Mouse (Mus musculus) heart, embryonic 10.5 days (tissue): ENCODE measurements around the gene Enpp7. TPM values are rescaled to one million over a fixed set of nuclear protein-coding genes. Genes with fewer than 3 reads are reported as not detected.
A peak's percentile ranks its signal among the peaks of the same experiment; 100 is the strongest.

Experiments used
- DNase-seq: peaks from one replicate; pipeline ENCODE4 v3.0.0-alpha.2; 2017; ENCODE audit warnings: low spot score
- H3K27ac ChIP-seq: fragments of 300-500 bp; sonication (generic); 2 replicates; pipeline ENCODE4 v1.5.1; 2016; ENCODE audit warnings: mild to moderate bottlenecking
- H3K27me3 ChIP-seq: fragments of 300-500 bp; sonication (generic); 2 replicates; pipeline ENCODE4 v1.6.1; 2016; ENCODE audit warnings: mild to moderate bottlenecking; ENCODE audit not compliant: poor library complexity, insufficient read depth, severe bottlenecking
- H3K36me3 ChIP-seq: fragments of 300-500 bp; sonication (generic); 2 replicates; pipeline ENCODE4 v1.6.1; 2016; ENCODE audit warnings: mild to moderate bottlenecking, moderate library complexity
- H3K4me1 ChIP-seq: fragments of 300-500 bp; sonication (generic); 2 replicates; pipeline ENCODE4 v1.6.1; 2016; ENCODE audit warnings: mild to moderate bottlenecking
- H3K4me3 ChIP-seq: fragments of 300-500 bp; sonication (generic); 2 replicates; pipeline ENCODE4 v1.5.1; 2016; ENCODE audit warnings: mild to moderate bottlenecking, moderate library complexity
- H3K9me3 ChIP-seq: fragments of 300-500 bp; sonication (generic); 2 replicates; pipeline ENCODE4 v1.6.1; 2016; ENCODE audit warnings: mild to moderate bottlenecking, moderate library complexity
- WGBS: fragments of 180-500 bp; shearing (Covaris S2); methylation state at CpG from one replicate; pipeline ENCODE4 v1.1.7; 2016; 5-methylcytosine and 5-hydroxymethylcytosine counted together
- polyA plus RNA-seq: library from polyadenylated mRNA; unstranded; fragments of >200 nt; fragmentation: Nextera tagmentation; extraction: Ambion mirVana; gene quantifications from 2 replicates; pipeline ENCODE4 v1.2.1, GENCODE M21; 2016

Enpp7 gene
- polyA plus RNA-seq, 1 experiment from 2014 or later = not detected

DNA sequence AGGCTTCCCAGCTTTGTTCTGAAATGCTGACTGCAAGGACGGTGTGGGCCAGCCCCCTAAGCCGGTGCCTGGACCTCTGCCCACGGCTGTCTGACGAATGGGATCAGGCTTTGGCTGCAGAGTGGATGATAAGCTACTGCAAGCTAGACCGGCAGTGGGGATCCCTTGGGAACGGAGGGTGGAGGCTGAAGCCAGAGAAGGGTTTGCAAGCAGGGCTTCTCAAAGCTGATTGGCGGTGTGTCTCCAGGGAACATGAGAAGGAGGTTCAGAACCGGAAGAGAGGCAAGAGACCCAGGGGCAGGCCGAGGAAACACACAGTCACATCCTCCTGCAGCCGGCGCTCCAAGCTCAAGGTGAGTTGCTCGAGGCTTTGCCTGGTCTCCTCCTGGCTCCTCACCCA, 38.2 kb downstream of the Enpp7 start:
- Histone ChIP-seq H3K9me3 (no peaks in the 10 kb centered on the region), H3K27ac (peak overlapping the region; percentile 42), H3K4me3 (peak overlapping the region; percentile 27), H3K36me3 (peaks cover 56% of the 10 kb centered on the region), H3K27me3 (peaks cover 7% of the 10 kb centered on the region), H3K4me1 (peaks cover 49% of the 10 kb centered on the region)
- no peak for DNase-seq
- 41% methylated on average over 12 of the region's 12 CpGs for WGBS

DNA sequence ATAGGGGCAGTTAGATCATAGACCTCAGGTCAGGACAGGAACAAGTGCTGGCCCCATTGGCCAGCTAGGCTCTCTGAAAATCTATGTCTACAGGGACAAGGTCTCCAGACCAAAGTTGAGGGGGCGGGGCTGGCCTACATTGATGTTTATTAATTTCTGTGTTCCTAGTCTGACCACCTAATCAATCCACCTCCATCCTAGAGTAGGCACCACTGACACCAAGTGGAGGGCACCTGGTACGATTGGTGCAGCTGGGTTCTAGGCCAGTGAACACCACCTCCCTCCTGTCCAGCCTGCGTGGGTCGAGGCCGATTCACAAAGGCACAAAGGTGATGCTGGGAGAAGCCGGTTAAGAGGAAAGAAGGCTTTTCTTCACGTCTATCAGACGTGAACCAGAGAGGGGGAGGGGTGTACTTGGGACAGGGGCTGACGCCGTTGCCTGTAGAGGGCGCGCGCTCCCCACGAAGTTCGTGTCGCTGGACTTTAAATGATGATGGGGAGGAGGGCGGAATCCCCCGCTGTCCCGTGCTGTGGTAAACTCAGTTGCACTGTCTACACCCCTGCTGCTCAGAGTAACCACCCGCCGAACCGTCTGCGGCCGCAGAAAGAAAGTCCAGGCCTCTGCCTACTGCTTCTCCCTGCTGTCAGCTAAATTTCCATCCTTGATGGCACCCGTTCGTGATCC, 46.0 kb downstream of the Enpp7 start:
- Histone ChIP-seq H3K4me3 (peak overlapping the region; percentile 47), H3K9me3 (no peaks in the 10 kb centered on the region), H3K27ac (no peak overlapping the region), H3K4me1 (peaks cover 40% of the 10 kb centered on the region), H3K36me3 (peaks cover 28% of the 10 kb centered on the region), H3K27me3 (peaks cover 61% of the 10 kb centered on the region)
- 1% methylated on average over 26 of the region's 26 CpGs for WGBS
- DNase-seq = no peak

DNA sequence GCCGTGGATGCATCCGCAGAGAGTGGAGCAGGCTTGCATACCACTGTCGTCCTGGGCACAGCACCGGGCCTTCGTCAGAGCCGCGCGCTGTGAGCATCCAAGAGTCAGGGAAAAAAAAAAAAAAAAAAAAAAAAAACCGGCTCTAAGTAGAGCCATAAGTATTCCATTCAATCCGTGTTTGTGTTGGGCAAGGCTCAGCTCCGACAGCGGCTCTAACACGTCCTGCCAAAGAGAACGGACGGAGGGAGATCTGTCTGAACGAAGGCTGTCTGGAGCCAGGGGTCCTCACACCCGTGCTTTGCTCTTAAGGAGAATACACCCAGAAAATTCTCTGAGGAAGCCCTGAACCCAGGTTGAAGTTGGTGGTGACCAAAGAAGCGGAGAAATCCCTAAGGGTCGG, 46.6 kb downstream of the Enpp7 start:
- no peaks in the 10 kb centered on the region for H3K9me3 ChIP-seq
- peaks cover 67% of the 10 kb centered on the region for H3K27me3 ChIP-seq
- H3K4me3 ChIP-seq = peak overlapping the region; percentile 47
- WGBS = 2% methylated on average over 19 of the region's 19 CpGs
- DNase-seq = no peak
- peaks cover 24% of the 10 kb centered on the region for H3K36me3 ChIP-seq
- H3K4me1 ChIP-seq = peaks cover 46% of the 10 kb centered on the region
- H3K27ac ChIP-seq = no peak overlapping the region

DNA sequence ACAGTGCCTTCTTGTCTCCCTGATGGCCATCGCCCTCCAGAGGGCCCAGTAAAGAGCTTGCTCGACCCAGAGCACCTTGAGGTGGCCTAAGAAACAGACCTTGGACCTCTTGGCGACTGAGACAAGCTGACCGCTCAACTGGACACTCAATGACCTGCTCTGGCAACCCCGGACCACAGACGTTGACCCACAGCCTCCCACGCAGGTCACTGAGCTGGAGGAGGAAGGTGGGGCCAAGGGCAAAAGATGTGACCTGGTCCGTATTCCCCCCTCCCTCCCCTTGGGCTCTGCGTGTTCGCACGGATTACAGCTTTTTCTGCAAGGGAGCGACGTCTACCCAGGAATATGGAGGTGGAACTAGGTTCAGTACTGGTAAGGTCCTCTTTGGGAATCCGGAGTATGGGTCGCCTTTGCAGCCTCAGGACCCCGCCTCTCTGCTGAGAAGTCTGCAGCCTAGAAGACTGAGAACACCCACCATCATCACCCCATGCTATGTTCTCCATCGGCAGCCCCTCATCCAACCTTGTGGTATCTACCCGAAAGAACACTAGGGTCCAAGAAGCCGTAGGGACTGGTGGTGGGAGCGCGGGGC, 47.2 kb downstream of the Enpp7 start:
- Histone ChIP-seq H3K9me3 (no peaks in the 10 kb centered on the region), H3K27me3 (peaks cover 71% of the 10 kb centered on the region), H3K36me3 (peaks cover 19% of the 10 kb centered on the region), H3K27ac (no peak overlapping the region), H3K4me3 (peak overlapping the region; percentile 47), H3K4me1 (peaks cover 52% of the 10 kb centered on the region)
- DNase-seq = no peak
- WGBS = 1% methylated on average over 21 of the region's 21 CpGs

DNA sequence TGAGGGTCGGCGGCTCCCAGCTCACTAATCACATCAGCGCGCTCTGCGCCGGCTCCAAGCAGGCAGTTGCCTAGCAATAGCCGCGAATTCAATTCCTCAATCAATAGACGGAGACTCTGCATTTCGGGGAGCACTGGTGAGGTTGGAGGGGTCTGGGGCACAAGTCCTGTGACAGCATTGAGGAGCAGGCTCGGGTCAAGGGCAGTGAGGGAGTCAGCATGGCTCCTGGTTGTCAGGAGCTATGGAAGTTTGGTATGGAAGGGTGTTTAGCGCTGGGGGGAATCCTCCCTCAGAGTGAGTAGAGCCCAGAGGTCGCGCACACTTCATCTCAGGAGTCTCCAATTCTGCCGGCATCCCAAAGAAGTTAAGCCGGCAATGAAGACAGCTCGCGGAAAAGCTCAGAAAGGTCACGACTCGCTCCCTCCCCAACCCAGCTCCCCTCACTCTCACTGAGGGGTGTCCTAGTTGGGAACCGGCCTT, 47.7 kb downstream of the Enpp7 start:
- peaks cover 13% of the 10 kb centered on the region for H3K36me3 ChIP-seq
- peaks cover 71% of the 10 kb centered on the region for H3K27me3 ChIP-seq
- H3K4me3 ChIP-seq = peak overlapping the region; percentile 47; the same call in 1 of the 2 replicates
- no peak for DNase-seq
- H3K27ac ChIP-seq = peak overlapping the region; percentile 11; the same call in 1 of the 2 replicates
- H3K9me3 ChIP-seq = no peaks in the 10 kb centered on the region
- H3K4me1 ChIP-seq = peaks cover 57% of the 10 kb centered on the region
- WGBS = 2% methylated on average over 21 of the region's 21 CpGs

DNA sequence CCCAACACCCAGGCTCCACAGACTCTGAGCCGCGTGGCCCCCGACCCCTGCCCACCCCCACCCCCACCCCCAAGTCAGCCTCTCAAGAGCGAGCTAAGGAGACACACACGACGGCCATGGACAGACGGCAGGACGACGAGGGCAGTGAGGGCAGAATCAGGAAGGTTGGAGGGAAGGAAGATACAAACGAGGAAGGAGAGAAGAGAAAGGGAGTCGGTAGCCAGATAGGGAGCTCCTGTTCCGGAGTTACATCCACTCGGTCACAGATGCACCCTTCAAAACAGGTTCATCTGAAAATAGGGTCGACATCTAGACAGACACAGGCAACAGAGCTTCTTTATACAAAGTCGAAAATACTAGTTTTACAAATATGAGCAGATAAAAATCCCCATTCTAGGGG, 48.5 kb downstream of the Enpp7 start:
- DNase-seq = no peak
- peaks cover 10% of the 10 kb centered on the region for H3K36me3 ChIP-seq
- peaks cover 62% of the 10 kb centered on the region for H3K4me1 ChIP-seq
- H3K4me3 ChIP-seq = peak overlapping the region; percentile 65; the same call in 1 of the 2 replicates
- no peaks in the 10 kb centered on the region for H3K9me3 ChIP-seq
- under 1% methylated on average over 15 of the region's 15 CpGs for WGBS
- H3K27me3 ChIP-seq = peaks cover 74% of the 10 kb centered on the region
- H3K27ac ChIP-seq = no peak overlapping the region

DNA sequence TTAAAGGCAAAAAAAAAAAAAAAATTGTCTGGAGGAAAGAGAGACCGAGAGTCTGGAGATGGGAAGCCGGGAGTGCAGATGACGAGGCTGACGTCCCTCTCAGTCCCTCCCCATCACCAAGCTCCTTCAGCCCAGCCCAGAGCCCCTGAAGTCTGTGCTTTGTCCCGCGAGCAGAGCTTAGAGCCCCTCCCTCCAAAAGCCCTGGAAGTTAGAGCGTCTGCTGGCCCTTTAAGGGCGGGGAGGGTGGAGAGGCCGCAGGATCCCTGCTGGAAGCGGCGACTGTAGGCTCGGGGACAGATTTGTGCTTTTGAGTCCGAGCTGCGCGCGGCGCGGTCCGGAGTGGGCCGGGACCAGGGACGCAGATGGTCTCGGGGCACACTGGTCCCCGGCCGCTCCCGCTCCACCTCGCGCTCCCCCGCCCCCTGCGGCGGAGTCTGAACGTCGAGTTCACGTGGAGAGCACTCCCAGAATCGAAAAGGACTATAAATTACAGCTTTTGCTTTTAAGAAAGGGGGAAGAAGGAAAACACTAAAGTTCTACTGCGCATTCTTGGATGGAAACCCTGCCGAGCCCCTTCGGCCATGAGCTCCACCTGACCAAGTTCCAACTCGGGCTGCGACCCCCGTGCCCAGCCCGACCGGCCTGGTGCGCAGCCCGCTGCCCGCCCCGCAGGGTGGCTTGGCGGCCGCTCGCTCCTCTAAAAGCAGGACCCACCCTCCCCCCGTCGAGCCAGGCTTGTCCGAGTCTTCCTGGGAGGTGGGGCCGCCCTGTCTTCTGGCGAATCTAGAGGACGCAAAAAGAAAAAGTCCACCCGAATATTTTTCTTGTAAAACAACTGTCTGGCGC, 49.2 kb downstream of the Enpp7 start:
- Histone ChIP-seq H3K27ac (peak overlapping the region; percentile 65), H3K27me3 (peaks cover 81% of the 10 kb centered on the region), H3K4me1 (peaks cover 69% of the 10 kb centered on the region), H3K4me3 (peak overlapping the region; percentile 65), H3K9me3 (no peaks in the 10 kb centered on the region), H3K36me3 (peaks cover 10% of the 10 kb centered on the region)
- WGBS = 1% methylated on average over 57 of the region's 57 CpGs
- DNase-seq = no peak

DNA sequence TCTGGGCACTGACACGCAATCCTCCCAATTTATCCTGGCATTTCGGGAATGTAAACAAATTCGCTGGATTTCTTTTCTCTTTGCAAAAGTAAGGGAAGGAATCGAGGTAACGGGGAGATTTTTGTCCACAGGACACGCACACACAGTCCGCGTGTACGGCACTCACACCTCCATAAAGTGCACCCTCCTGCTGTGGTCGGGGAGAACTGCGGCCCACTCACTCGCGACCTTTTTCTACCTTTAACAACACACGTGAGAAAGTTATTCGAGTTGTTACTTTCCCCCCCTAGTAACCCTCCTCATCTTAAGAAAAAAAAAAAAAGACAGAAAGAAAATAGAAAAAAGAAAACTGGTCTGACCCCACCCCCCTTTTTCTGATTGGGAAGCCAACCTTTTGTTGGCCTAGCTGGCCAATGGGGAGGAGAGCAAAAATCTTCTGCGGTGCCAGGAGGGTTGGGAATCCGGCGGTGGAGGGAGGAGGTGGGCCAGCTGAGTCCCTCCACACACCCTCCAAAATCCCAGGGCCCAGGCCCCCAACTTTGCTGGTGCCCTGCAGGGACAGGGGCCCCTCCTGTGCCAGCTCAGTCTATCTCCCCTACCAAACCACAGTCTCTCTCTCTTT, 49.9 kb downstream of the Enpp7 start:
- Histone ChIP-seq H3K4me3 (peak overlapping the region; percentile 65), H3K9me3 (no peaks in the 10 kb centered on the region), H3K27me3 (peaks cover 88% of the 10 kb centered on the region), H3K36me3 (peaks cover 10% of the 10 kb centered on the region), H3K4me1 (peaks cover 77% of the 10 kb centered on the region), H3K27ac (peak overlapping the region; percentile 62; the same call in 1 of the 2 replicates)
- no peak for DNase-seq
- WGBS = 2% methylated on average over 18 of the region's 18 CpGs

DNA sequence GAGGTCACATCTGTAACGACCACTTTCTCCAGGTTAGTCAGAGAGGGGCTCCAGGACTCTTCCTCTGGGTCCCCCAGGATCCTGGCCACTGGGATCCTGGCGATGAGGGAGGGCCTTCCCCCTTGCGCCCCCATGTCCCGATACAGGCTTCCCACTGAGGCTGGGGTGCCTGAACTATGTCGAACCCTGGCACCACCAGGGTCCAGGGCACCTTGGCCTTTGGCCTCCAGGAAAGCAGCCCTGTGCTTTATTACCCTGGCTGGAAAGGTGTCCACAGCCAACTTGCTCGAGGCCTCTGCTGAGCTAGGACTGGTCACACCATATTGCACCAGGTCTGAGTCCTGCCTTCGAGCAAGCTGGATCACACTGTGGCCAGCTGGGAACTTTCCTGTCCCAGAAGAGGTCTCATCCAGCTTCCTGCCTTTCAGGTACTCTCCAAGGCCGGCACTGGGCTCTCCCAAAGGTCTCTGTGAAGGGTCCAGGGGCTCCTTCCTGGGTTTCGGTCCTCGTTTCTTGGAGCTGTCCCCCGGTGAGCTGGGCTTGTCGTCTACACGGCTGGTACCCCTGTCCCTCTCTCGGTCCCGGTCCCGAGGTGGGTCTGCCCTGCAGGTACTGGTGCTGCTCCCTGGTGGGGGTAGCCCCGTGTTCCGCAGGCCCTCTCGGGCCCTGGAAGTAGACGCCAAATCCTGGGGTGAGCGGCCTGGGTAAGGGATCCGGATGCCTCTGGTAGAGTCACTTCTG, 50.9 kb downstream of the Enpp7 start:
- DNase-seq = no peak
- no peaks in the 10 kb centered on the region for H3K9me3 ChIP-seq
- 36% methylated on average over 22 of the region's 22 CpGs for WGBS
- H3K4me1 ChIP-seq = peaks cover 79% of the 10 kb centered on the region
- peaks cover 89% of the 10 kb centered on the region for H3K27me3 ChIP-seq
- H3K4me3 ChIP-seq = peak overlapping the region; percentile 84
- H3K27ac ChIP-seq = 0 out of 2 replicates have a peak overlapping the region, but pooled peaks have one; percentile 18
- H3K36me3 ChIP-seq = peaks cover 10% of the 10 kb centered on the region

DNA sequence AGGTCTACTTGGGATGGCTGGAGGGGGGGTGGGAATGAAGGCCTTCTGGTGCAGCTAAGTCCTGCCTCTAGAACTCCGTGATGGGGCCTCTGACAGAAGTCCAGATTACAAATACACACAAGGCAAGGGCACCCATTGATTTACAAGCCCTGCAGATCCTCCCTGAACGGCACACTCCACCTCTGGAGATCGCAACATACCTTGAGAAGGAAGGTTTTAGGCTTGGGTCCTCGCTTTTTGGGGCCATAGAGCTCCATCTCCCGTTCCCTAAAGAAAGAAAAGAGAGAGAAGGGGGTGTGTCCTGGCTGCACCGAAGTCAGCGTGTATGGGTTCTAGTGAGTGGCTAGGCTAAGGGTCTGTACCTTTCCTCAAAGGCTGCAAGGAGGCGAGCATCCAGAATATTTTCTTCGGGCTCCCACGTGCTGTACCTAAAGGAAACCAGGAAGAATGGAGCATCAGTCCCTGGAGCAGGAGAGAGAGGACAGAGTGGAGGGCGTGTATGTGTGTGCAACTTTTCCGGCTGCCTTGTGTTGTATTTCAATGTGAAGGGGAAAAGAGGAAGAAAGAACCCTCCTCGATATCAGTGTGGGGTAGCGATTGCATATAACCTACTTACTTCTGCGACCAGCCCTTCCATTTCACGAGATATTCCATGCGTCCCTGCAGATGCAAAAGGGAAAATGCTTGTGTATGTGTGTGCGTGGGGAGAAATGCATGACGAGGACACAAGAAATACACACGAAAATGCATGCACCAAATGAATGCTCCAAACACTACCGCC, 51.9 kb downstream of the Enpp7 start:
- Histone ChIP-seq H3K27ac (peak overlapping the region; percentile 94), H3K9me3 (no peaks in the 10 kb centered on the region)
- no peak for DNase-seq

DNA sequence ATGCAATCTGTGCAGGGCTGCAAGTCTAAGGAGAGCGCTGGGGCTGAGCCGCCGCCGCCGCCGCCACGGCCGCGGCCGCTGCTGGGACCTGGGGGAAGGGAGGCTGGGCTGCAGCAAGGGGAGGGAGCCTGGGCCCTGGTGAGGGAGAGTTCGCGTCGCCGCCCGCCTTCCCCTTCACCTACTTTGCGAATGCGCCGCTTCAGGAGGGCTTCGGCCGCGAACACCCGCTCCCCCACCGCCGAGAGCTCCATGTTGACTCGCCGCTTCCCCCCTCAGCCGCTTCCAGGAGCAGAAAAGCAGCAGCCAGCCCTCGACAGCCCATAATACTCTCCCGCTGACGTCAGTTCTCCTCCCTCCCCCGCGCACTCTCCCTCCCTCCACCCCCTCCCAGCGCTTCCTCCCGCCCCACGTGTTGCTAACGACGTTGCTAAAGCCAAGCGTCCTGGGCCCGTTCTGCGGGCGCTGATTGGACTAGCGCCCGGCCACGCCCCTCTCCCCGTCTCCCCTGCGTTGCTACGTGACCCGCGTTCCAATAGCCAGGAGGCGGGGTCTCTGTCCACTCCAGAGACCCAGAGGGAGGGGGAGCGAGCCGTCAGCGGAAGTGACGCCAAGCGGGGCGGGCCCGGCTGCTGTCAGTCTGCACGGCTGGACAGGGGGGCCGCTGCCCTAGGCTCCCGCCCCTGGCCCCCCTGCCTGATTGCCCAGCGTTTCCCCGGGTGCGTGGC, 52.8 kb downstream of the Enpp7 start, which contains the start of gene Cbx8:
Gene Cbx8 (minus strand): TSS at position 370 of the 725 bp plus-strand sequence.
- DNase-seq = peak; percentile 100

More for the DNA sequence above, 51.9 kb downstream of the Enpp7 start:
- H3K27me3 ChIP-seq = peaks cover 89% of the 10 kb centered on the region
- WGBS = 7% methylated on average over 21 of the region's 21 CpGs
- H3K4me3 ChIP-seq = peak overlapping the region; percentile 84
- H3K4me1 ChIP-seq = peaks cover 81% of the 10 kb centered on the region
- peaks cover 10% of the 10 kb centered on the region for H3K36me3 ChIP-seq

More for the DNA sequence above, 52.8 kb downstream of the Enpp7 start, which contains the start of gene Cbx8:
- Histone ChIP-seq H3K9me3 (no peaks in the 10 kb centered on the region), H3K36me3 (peaks cover 10% of the 10 kb centered on the region), H3K27me3 (peaks cover 89% of the 10 kb centered on the region), H3K27ac (peak within 1 kb of the TSS; percentile 94), H3K4me3 (peak within 1 kb of the TSS; percentile 84), H3K4me1 (peaks cover 79% of the 10 kb centered on the region)
- 0% methylated on average over 59 of the region's 63 CpGs for WGBS
